11 mouse cellular contexts compared by ENCODE assay signal in genomic region chr5:139107815-139108214, GRCm38 (mm10). TPM values are rescaled to one million over a fixed set of nuclear protein-coding genes. Genes with fewer than 3 reads are reported as not detected.
DNase-seq lines count a peak whose midpoint lies in the region; ATAC-seq and TF ChIP-seq lines count a peak whose summit lies in the region.
"Had no signal": no experiment of that assay in that cellular context is flagged by ENCODE, and none has a peak within 500 bp of the region (broad histone marks: within the 10 kb centered on the region; RNA-seq: fewer than 3 reads in every experiment).

No protein-coding gene starts in this region.

- no peak overlapping the region for H3K4me3 ChIP-seq in liver, embryonic 14.5 days (ENCODE audit: insufficient read depth in 1 of 2, low read depth in 2 of 2, low read length in 2 of 2)
- no peak overlapping the region for H3K4me3 ChIP-seq in liver, embryonic 12.5 days
- H3K4me3 ChIP-seq in ES-Bruce4 (ENCODE audit: low read depth, low read length): no peak overlapping the region
- H3K4me3 ChIP-seq: hindbrain, embryonic 15.5 days had no signal

- WGBS in liver, embryonic 14.5 days (ENCODE audit: insufficient replicate concordance): 50% methylated on average over 9 of the region's 9 CpGs
- WGBS in liver, embryonic 12.5 days (ENCODE audit: insufficient replicate concordance): 57% methylated on average over 9 of the region's 9 CpGs

- DNase-seq in cerebellum, postnatal 14 days: peak; percentile 39 to 43
- no peak for DNase-seq in cerebellum, adult 9-11 months
- DNase-seq in liver, embryonic 14.5 days (ENCODE audit: low read depth in 3 of 3, low spot score in 3 of 3): no peak
- DNase-seq in lung, postnatal 14 days: peak; percentile 33
- DNase-seq in T-cell, adult 2 months (ENCODE audit: low spot score): no peak
- DNase-seq: spleen, adult 18-20 months had no signal

- no peaks in the 10 kb centered on the region for H3K9me3 ChIP-seq in liver, embryonic 14.5 days (ENCODE audit: control insufficient read depth, low read length)
- no peaks in the 10 kb centered on the region for H3K9me3 ChIP-seq in liver, embryonic 12.5 days (replicated peaks)
- H3K9me3 ChIP-seq in ES-Bruce4 (replicated peaks; ENCODE audit: control insufficient read depth, insufficient read depth, low read length, poor library complexity, severe bottlenecking): no peaks in the 10 kb centered on the region
- H3K9me3 ChIP-seq: hindbrain, embryonic 15.5 days had no signal

- TF ChIP-seq CTCF in liver, embryonic 14.5 days (IDR thresholded peaks at IDR 0.05; ENCODE audit: low read depth): peak; percentile 59
- peak; percentile 54 for TF ChIP-seq CTCF in ES-Bruce4 (IDR thresholded peaks at IDR 0.05; ENCODE audit: low read depth, low read length)

- H3K27me3 ChIP-seq in liver, embryonic 14.5 days (ENCODE audit: control insufficient read depth, insufficient read depth, low read length): no peaks in the 10 kb centered on the region
- H3K27me3 ChIP-seq in liver, embryonic 12.5 days (replicated peaks): no peaks in the 10 kb centered on the region
- H3K27me3 ChIP-seq in ES-Bruce4 (ENCODE audit: control insufficient read depth, insufficient read depth, low read length, poor library complexity, severe bottlenecking): no peaks in the 10 kb centered on the region
- H3K27me3 ChIP-seq: hindbrain, embryonic 15.5 days had no signal

- no peak for TF ChIP-seq POLR2A in ES-Bruce4 (IDR thresholded peaks at IDR 0.05; ENCODE audit: insufficient read depth, low read length)

- no peak overlapping the region for H3K9ac ChIP-seq in liver, embryonic 14.5 days (replicated peaks)
- no peak overlapping the region for H3K9ac ChIP-seq in liver, embryonic 12.5 days
- H3K9ac ChIP-seq in ES-Bruce4 (ENCODE audit: low read depth, poor library complexity, severe bottlenecking): no peak overlapping the region
- H3K9ac ChIP-seq: hindbrain, embryonic 15.5 days had no signal

- H3K36me3 ChIP-seq in liver, embryonic 14.5 days (replicated peaks; ENCODE audit: control insufficient read depth, insufficient read depth, low read depth): no peaks in the 10 kb centered on the region
- H3K36me3 ChIP-seq in liver, embryonic 12.5 days: no peaks in the 10 kb centered on the region
- no peaks in the 10 kb centered on the region for H3K36me3 ChIP-seq in ES-Bruce4 (ENCODE audit: control insufficient read depth, insufficient read depth, low read length, poor library complexity, severe bottlenecking)

- no peaks in the 10 kb centered on the region; a peak in 1 of 4 replicates for H3K4me1 ChIP-seq in liver, embryonic 14.5 days (replicated peaks; ENCODE audit: control insufficient read depth in 2 of 2, insufficient read depth in 2 of 2, low read length in 1 of 2)
- H3K4me1 ChIP-seq in liver, embryonic 12.5 days: no peaks in the 10 kb centered on the region
- peaks cover 2% of the 10 kb centered on the region for H3K4me1 ChIP-seq in ES-Bruce4 (ENCODE audit: control insufficient read depth, insufficient read depth, low read length)
- H3K4me1 ChIP-seq: hindbrain, embryonic 15.5 days had no signal

- TF ChIP-seq EP300 in liver, embryonic 14.5 days (IDR thresholded peaks at IDR 0.05; ENCODE audit: low read depth): no peak
- no peak for TF ChIP-seq EP300 in ES-Bruce4 (IDR thresholded peaks at IDR 0.05; ENCODE audit: insufficient read depth, low read depth, low read length)

- H3K27ac ChIP-seq in liver, embryonic 14.5 days: no peak overlapping the region
- no peak overlapping the region for H3K27ac ChIP-seq in liver, embryonic 12.5 days
- no peak overlapping the region for H3K27ac ChIP-seq in ES-Bruce4 (ENCODE audit: insufficient read depth, low read length)
- H3K27ac ChIP-seq: hindbrain, embryonic 15.5 days had no signal

- no peak overlapping the region for H3K4me2 ChIP-seq in liver, embryonic 14.5 days (ENCODE audit: low read depth)
- no peak overlapping the region for H3K4me2 ChIP-seq in liver, embryonic 12.5 days
- H3K4me2 ChIP-seq: hindbrain, embryonic 15.5 days had no signal

- no peak for ATAC-seq in liver, embryonic 14.5 days (ENCODE audit: insufficient read depth)
- ATAC-seq in liver, embryonic 12.5 days: no peak
- no peak; the same call in 1 of the 2 replicates for ATAC-seq in granulocyte monocyte progenitor cell, adult 5-6 weeks (replicated peaks; ENCODE audit: poor library complexity, severe bottlenecking)

RNA-seq across cellular contexts. Expression of gene Prkar1b, which starts 42.0 kb away (rescaled TPM):
- 0.66 and 0.73 TPM in 2 replicates for polyA plus RNA-seq in liver, embryonic 14.5 days (2012; rRNA removed)
- 0.44 and 1.7 TPM in 2 replicates for polyA plus RNA-seq in liver, embryonic 14.5 days (2014; fragmentation: Nextera tagmentation; extraction: Ambion mirVana)
- polyA plus RNA-seq in liver, embryonic 12.5 days (2016; fragmentation: Nextera tagmentation; extraction: Ambion mirVana): 3.4 and 3.9 TPM in 2 replicates
- polyA plus RNA-seq in ES-Bruce4 (2011; ENCODE audit: insufficient read depth, insufficient read length, low read depth, missing spikeins): 8.2 and 9.4 TPM in 2 replicates
- total RNA-seq in granulocyte monocyte progenitor cell, adult 5-6 weeks (2014; fragmentation: Nextera tagmentation): 1.4 TPM in 1 of 2 replicates, not detected in the other
- total RNA-seq in granulocyte monocyte progenitor cell, adult 5-6 weeks (2017): 0.10 and 0.17 TPM in 2 replicates
- total RNA-seq: MEL had no signal

RNA-seq across cellular contexts. Expression of gene Dnaaf5, which starts 42.2 kb away (rescaled TPM):
- 6.5 and 8.6 TPM in 2 replicates for polyA plus RNA-seq in liver, embryonic 14.5 days (2012; rRNA removed)
- 2.0 and 2.2 TPM in 2 replicates for polyA plus RNA-seq in liver, embryonic 14.5 days (2014; fragmentation: Nextera tagmentation; extraction: Ambion mirVana)
- 5.9 and 6.9 TPM in 2 replicates for polyA plus RNA-seq in liver, embryonic 12.5 days (2016; fragmentation: Nextera tagmentation; extraction: Ambion mirVana)
- polyA plus RNA-seq in ES-Bruce4 (2011; ENCODE audit: insufficient read depth, insufficient read length, low read depth, missing spikeins): 21.6 and 22.6 TPM in 2 replicates
- 8.3 and 9.8 TPM in 2 replicates for total RNA-seq in granulocyte monocyte progenitor cell, adult 5-6 weeks (2014; fragmentation: Nextera tagmentation)
- 7.8 TPM in 2 replicates for total RNA-seq in granulocyte monocyte progenitor cell, adult 5-6 weeks (2017)

Comparison
In these comparisons a context has a peak if more than half of its experiments do, and no peak if none do; other contexts are left out.
1. DNase-seq: peak in cerebellum, postnatal 14 days (2 of 2) and lung, postnatal 14 days (single experiment); none in cerebellum, adult 9-11 months (single experiment), liver, embryonic 14.5 days (0 of 3) and T-cell, adult 2 months (single experiment).